Mouse (Mus musculus) CH12.LX (cell line): ENCODE results near the gene Traf3. TPM values are rescaled to one million over a fixed set of nuclear protein-coding genes. Genes with fewer than 3 reads are reported as not detected.

Experiments used
- DNase-seq: peaks from one replicate; pipeline ENCODE4 v3.0.0-alpha.2; 2013; ENCODE audit errors: extremely low read depth
- H3K27ac ChIP-seq: 2 replicates; pipeline ENCODE4 v1.5.1; 2012; ENCODE audit warnings: low read depth, mild to moderate bottlenecking, control low read depth, moderate library complexity; ENCODE audit not compliant: insufficient read depth
- H3K27me3 ChIP-seq: replicated peaks from 2 replicates; pipeline ENCODE3; 2012; ENCODE audit warnings: inconsistent platforms
- H3K36me3 ChIP-seq, 2 experiments: replicated peaks in 1 of 2; 2 replicates each; pipeline versions ENCODE3 to v1.6.1; 2012; ENCODE audit warnings: inconsistent platforms in 1 of 2, low read length in 1 of 2, mild to moderate bottlenecking in 1 of 2, mixed read lengths in 1 of 2, moderate library complexity in 1 of 2; ENCODE audit not compliant: control insufficient read depth in 1 of 2, insufficient read depth in 1 of 2
- H3K4me1 ChIP-seq, 2 experiments: 2 replicates each; pipeline ENCODE4 v1.6.1; 2012; ENCODE audit warnings: inconsistent platforms in 1 of 2, moderate library complexity in 1 of 2; ENCODE audit not compliant: insufficient read depth in 2 of 2, control insufficient read depth in 1 of 2
- H3K4me2 ChIP-seq: 2 replicates; pipeline ENCODE4 v1.6.1; 2012; ENCODE audit warnings: low read depth, mild to moderate bottlenecking, control low read depth; ENCODE audit not compliant: poor library complexity, insufficient read depth, severe bottlenecking
- H3K4me3 ChIP-seq, 3 experiments: fragments of 150-350 bp in 1 of 3; sonication (generic) in 1 of 3; replicated peaks in 1 of 3; 2 replicates each; pipeline versions ENCODE3 to v1.5.1; 2011 to 2012; ENCODE audit warnings: low read depth in 2 of 3, low read length in 2 of 3, mild to moderate bottlenecking in 2 of 3, moderate library complexity in 2 of 3, control low read depth in 1 of 3, improper control_type of control experiment in 1 of 3, inconsistent platforms in 1 of 3, mixed read lengths in 1 of 3; ENCODE audit not compliant: poor library complexity in 1 of 3
- H3K79me2 ChIP-seq: replicated peaks from 2 replicates; pipeline ENCODE4 v1.6.1; 2012; ENCODE audit warnings: mild to moderate bottlenecking, moderate library complexity; ENCODE audit not compliant: control insufficient read depth, poor library complexity, insufficient read depth, severe bottlenecking; ENCODE audit errors: extremely low read depth
- H3K9ac ChIP-seq: 2 replicates; pipeline ENCODE4 v1.6.1; 2012; ENCODE audit warnings: low read depth, mild to moderate bottlenecking, control low read depth, moderate library complexity; ENCODE audit not compliant: insufficient read depth
- H3K9me3 ChIP-seq: replicated peaks from 2 replicates; pipeline ENCODE3; 2012; ENCODE audit warnings: low read length, inconsistent platforms, mixed read lengths
- CTCF ChIP-seq, 2 experiments: IDR thresholded peaks in 1 of 2; conservative IDR thresholded peaks in 1 of 2; 2 replicates each; pipeline ENCODE4 v1.5.1; 2011 to 2012; ENCODE audit warnings: low read depth in 2 of 2, low read length in 2 of 2, improper control_type of control experiment in 1 of 2, inconsistent platforms in 1 of 2, mild to moderate bottlenecking in 1 of 2, moderate library complexity in 1 of 2
- E2F4 ChIP-seq: IDR thresholded peaks from 2 replicates; pipeline ENCODE4 v1.6.1; 2011; ENCODE audit warnings: low read depth, low read length, improper control_type of control experiment; ENCODE audit not compliant: insufficient replicate concordance
- ELF1 ChIP-seq: IDR thresholded peaks from 2 replicates; pipeline ENCODE4 v1.6.1; 2014; ENCODE audit warnings: low read depth, mild to moderate bottlenecking, inconsistent platforms, low read length, improper control_type of control experiment
- EP300 ChIP-seq: IDR thresholded peaks from 2 replicates; pipeline ENCODE4 v1.6.1; 2011; ENCODE audit warnings: low read length, improper control_type of control experiment
- GABPA ChIP-seq: IDR thresholded peaks from 2 replicates; pipeline ENCODE4 v1.6.1; 2012; ENCODE audit warnings: low read depth, low read length, improper control_type of control experiment, inconsistent platforms; ENCODE audit not compliant: insufficient replicate concordance
- HCFC1 ChIP-seq: IDR thresholded peaks from 2 replicates; pipeline ENCODE4 v1.6.1; 2012; ENCODE audit warnings: low read depth, mild to moderate bottlenecking, inconsistent platforms, low read length, improper control_type of control experiment
- IRF4 ChIP-seq: IDR thresholded peaks from 2 replicates; pipeline ENCODE4 v1.6.1; 2014; ENCODE audit warnings: low read depth, mild to moderate bottlenecking, inconsistent platforms, low read length, improper control_type of control experiment
- JUN ChIP-seq: IDR thresholded peaks from 2 replicates; pipeline ENCODE4 v1.6.1; 2011; ENCODE audit warnings: low read depth, mild to moderate bottlenecking, low read length, improper control_type of control experiment, moderate library complexity; ENCODE audit not compliant: insufficient read depth
- JUND ChIP-seq: conservative IDR thresholded peaks from 2 replicates; pipeline ENCODE4 v1.6.1; 2011; ENCODE audit warnings: low read depth, low read length, improper control_type of control experiment
- MAFK ChIP-seq: IDR thresholded peaks from 2 replicates; pipeline ENCODE4 v1.6.1; 2011; ENCODE audit warnings: low read length, improper control_type of control experiment; ENCODE audit not compliant: insufficient replicate concordance
- MXI1 ChIP-seq: IDR thresholded peaks from 2 replicates; pipeline ENCODE4 v1.6.1; 2011; ENCODE audit warnings: mild to moderate bottlenecking, low read depth, low read length, improper control_type of control experiment
- MYC ChIP-seq: IDR thresholded peaks from 2 replicates; pipeline ENCODE4 v1.6.1; 2011; ENCODE audit warnings: low read depth, mild to moderate bottlenecking, improper control_type of control experiment, low read length
- NRF1 ChIP-seq: IDR thresholded peaks from 2 replicates; pipeline ENCODE4 v1.6.1; 2014; ENCODE audit warnings: low read depth, mild to moderate bottlenecking, inconsistent platforms, low read length, improper control_type of control experiment, moderate library complexity
- POLR2A ChIP-seq: IDR thresholded peaks from 2 replicates; pipeline ENCODE4 v1.6.1; 2011; ENCODE audit warnings: low read depth, mild to moderate bottlenecking, improper control_type of control experiment, low read length
- SIN3A ChIP-seq: IDR thresholded peaks from 2 replicates; pipeline ENCODE4 v1.6.1; 2012; ENCODE audit warnings: low read length, improper control_type of control experiment, inconsistent platforms
- SMC3 ChIP-seq: IDR thresholded peaks from 2 replicates; pipeline ENCODE4 v1.6.1; 2011; ENCODE audit warnings: low read depth, low read length, improper control_type of control experiment
- TCF12 ChIP-seq: IDR thresholded peaks from 2 replicates; pipeline ENCODE4 v1.6.1; 2014; ENCODE audit warnings: low read depth, mild to moderate bottlenecking, inconsistent platforms, low read length, improper control_type of control experiment
- UBTF ChIP-seq: IDR thresholded peaks from 2 replicates; pipeline ENCODE4 v1.6.1; 2012; ENCODE audit warnings: low read depth, mild to moderate bottlenecking, inconsistent platforms, low read length, improper control_type of control experiment, moderate library complexity
- USF1 ChIP-seq: IDR thresholded peaks from 2 replicates; pipeline ENCODE4 v1.6.1; 2014; ENCODE audit warnings: low read depth, mild to moderate bottlenecking, inconsistent platforms, low read length, improper control_type of control experiment
- ZNF384 ChIP-seq: IDR thresholded peaks from 2 replicates; pipeline ENCODE4 v1.6.1; 2012; ENCODE audit warnings: low read depth, low read length, improper control_type of control experiment, inconsistent platforms
- dilution Hi-C: fragments of 300-500 bp; cut with MboI; formaldehyde crosslinking; loops from 2 replicates; pipeline ENCODE4 v1.14.3; 2020; ENCODE audit warnings: low sequenced_read_pairs; ENCODE audit not compliant: extremely low pct_unique_long_range_greater_than_20kb, extremely low pct_ligation_motif_present
- in situ Hi-C: fragments of 300-500 bp; cut with MboI; formaldehyde crosslinking; loops from 3 replicates; pipeline ENCODE4 v1.14.3; 2019; ENCODE audit warnings: low sequenced_read_pairs, low pct_ligation_motif_present, low pct_unique_long_range_greater_than_20kb, mixed read lengths
- polyA plus RNA-seq: library from polyadenylated mRNA; unstranded; fragments of >175 nt; gene quantifications from 2 replicates; pipeline ENCODE4 v1.2.1, GENCODE M21; 2012; ENCODE audit warnings: low read depth; ENCODE audit not compliant: insufficient read length
- total RNA-seq, 2 experiments: library from RNA; depleted of rRNA; stranded (reverse); fragments of 300-350 nt in 1 of 2; fragments of >200 nt in 1 of 2; gene quantifications; 2 replicates each; pipeline ENCODE4 v1.2.3; 2012 to 2014

The Traf3 gene
- total and polyA plus RNA-seq, 3 experiments = 10.9 to 33.1 (median 17.5) TPM

- Histone ChIP-seq H3K27me3 (no peaks in the 10 kb centered on the region), H3K27ac (no peak overlapping the region), H3K4me3 (no peak overlapping the region), H3K9ac (no peak overlapping the region), H3K4me1 (0 out of 4 replicates have a peak, but pooled peaks cover 0 to under 1% of the 10 kb centered on the region in 2 experiments), H3K36me3 (peaks cover 73 to 96% of the 10 kb centered on the region in 2 experiments), H3K79me2 (no peaks in the 10 kb centered on the region), H3K4me2 (no peak overlapping the region), H3K9me3 (no peaks in the 10 kb centered on the region)
- in situ Hi-C loops = no loop called here
- TF ChIP-seq JUND (no peak), TCF12 (no peak), CTCF (conservative IDR thresholded peaks at IDR 0.05 in 1 of 2, IDR thresholded peaks at IDR 0.05 in 1 of 2; ENCODE audit: low read depth in 2 of 2, low read length in 2 of 2) (no peak), ELF1 (no peak), IRF4 (no peak), UBTF (no peak), USF1 (no peak), MAFK (no peak), MXI1 (no peak), E2F4 (no peak), MYC (no peak), ZNF384 (no peak), NRF1 (no peak), POLR2A (no peak), EP300 (no peak), HCFC1 (no peak), SMC3 (no peak), JUN (no peak), SIN3A (no peak)
- dilution Hi-C loops = no loop called here
- no peak for DNase-seq
Measured at GRCm38 (mm10) chr12:111245070-111245469, 78.9 kb downstream of the Traf3 start.

GRCm38 (mm10) chr12:111246808-111247464 is 80.8 kb downstream of the Traf3 start:
- Histone ChIP-seq H3K27me3 (no peaks in the 10 kb centered on the region), H3K4me3 (no peak overlapping the region), H3K79me2 (no peaks in the 10 kb centered on the region)
- TF ChIP-seq GABPA = no peak
- TF ChIP-seq, all 38 proteins: peak for 0
- no peak overlapping the region for H3K27ac ChIP-seq
- H3K4me1 ChIP-seq = no peaks in the 10 kb centered on the region
- dilution Hi-C loops = no loop called here
- H3K9me3 ChIP-seq = no peaks in the 10 kb centered on the region
- no peak for DNase-seq
- H3K36me3 ChIP-seq = peaks cover 72 to 96% of the 10 kb centered on the region in 2 experiments
- in situ Hi-C loops = no loop called here
- H3K4me2 ChIP-seq = no peak overlapping the region
- no peak overlapping the region for H3K9ac ChIP-seq
